Mouse (Mus musculus) lung, adult 2 months (tissue): ENCODE results near the gene Ddx42.

ENCODE experiments used
- CTCF ChIP-seq: fragments of 200-500 bp; IDR thresholded peaks from 2 replicates; pipeline ENCODE4 v1.5.1; 2011; ENCODE audit warnings: mild to moderate bottlenecking, low read length, control low read depth; ENCODE audit not compliant: insufficient read depth
- POLR2A ChIP-seq: fragments of 200-500 bp; IDR thresholded peaks from 2 replicates; pipeline ENCODE4 v1.6.1; 2011; ENCODE audit warnings: low read depth, mild to moderate bottlenecking, control low read depth, low read length, borderline replicate concordance; ENCODE audit errors: extremely low read depth

DNA sequence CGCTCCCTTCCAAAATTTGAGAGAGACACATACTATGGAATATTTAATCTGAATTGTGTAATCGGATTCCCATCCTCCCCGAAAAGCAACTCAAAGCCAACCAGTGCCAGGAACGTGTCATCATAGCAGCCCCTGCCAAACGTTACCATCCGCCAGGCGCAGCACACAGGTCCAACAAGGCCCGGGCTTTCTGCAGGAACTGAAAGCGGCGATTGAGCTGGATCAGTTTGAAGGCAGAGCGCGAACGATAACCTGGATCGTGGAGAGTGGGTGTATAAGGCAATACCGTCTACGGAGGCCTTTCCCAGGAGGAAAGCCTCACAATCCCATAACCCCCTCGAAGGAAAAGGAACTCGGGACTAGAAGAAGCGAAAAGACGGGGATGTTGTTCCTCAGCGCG lies 38.4 kb downstream of the Ddx42 start:
- TF ChIP-seq CTCF (no peak), POLR2A (no peak)
